In the genomic region with DNA sequence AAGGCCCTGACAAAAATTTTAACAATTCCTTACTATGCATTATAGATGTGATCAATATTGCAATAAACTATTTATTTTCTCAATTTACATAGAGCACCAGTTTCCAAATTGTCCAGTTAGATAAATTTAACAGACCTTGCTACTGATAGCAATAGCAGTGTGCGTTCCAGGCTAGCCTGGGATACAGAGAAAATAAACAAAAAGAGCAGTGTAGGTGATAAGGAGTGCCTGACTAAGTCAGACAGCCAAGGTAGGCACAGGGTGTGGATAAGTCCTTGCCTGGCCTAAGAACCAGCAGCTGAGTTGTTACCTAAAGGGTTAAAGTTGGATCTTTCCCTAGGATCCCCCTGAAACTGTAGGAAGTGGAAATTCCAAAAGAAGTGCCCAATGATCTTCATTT, we compare ENCODE assay signal across 39 mouse cellular contexts. TPM values are rescaled to one million over a fixed set of nuclear protein-coding genes. Genes with fewer than 3 reads are reported as not detected.
"Had no signal": no experiment of that assay in that cellular context is flagged by ENCODE, and none has a peak within 500 bp of the region (broad histone marks: within the 10 kb centered on the region; RNA-seq: fewer than 3 reads in every experiment).

No protein-coding gene starts in this region.

- H3K27me3 ChIP-seq: heart, embryonic 12.5 days; heart, embryonic 13.5 days; heart, embryonic 15.5 days; hindbrain, embryonic 12.5 days; hindbrain, embryonic 13.5 days; hindbrain, embryonic 15.5 days; intestine, embryonic 15.5 days; kidney, embryonic 15.5 days had no signal

- DNase-seq: heart, postnatal 10 days; heart, postnatal 14 days; heart, postnatal 36 days; heart, postnatal 4 days; kidney, adult 11 months; kidney, adult 18-20 months; kidney, adult 2 months; kidney, adult 8-10 months; kidney, adult 9 months; kidney, postnatal 10 days; kidney, postnatal 14 days; kidney, postnatal 25 days; kidney, postnatal 36 days; kidney, postnatal 4 days; layer of hippocampus, adult 9-11 months; layer of hippocampus, postnatal 36 days had no signal

- H3K4me3 ChIP-seq: heart, embryonic 10.5 days; heart, embryonic 12.5 days; heart, embryonic 13.5 days; heart, embryonic 15.5 days; hindbrain, embryonic 10.5 days; hindbrain, embryonic 12.5 days; hindbrain, embryonic 13.5 days; hindbrain, embryonic 15.5 days; intestine, embryonic 15.5 days; kidney, embryonic 15.5 days; layer of hippocampus, adult 2 months had no signal

- H3K27ac ChIP-seq: heart, embryonic 10.5 days; heart, embryonic 13.5 days; heart, embryonic 15.5 days; hindbrain, embryonic 10.5 days; hindbrain, embryonic 12.5 days; hindbrain, embryonic 13.5 days; hindbrain, embryonic 14.5 days; hindbrain, embryonic 15.5 days; hindbrain, postnatal 0 days; intestine, embryonic 15.5 days; kidney, embryonic 15.5 days; kidney, postnatal 0 days; layer of hippocampus, adult 2 months had no signal

- H3K36me3 ChIP-seq: heart, embryonic 10.5 days; heart, embryonic 12.5 days; heart, embryonic 13.5 days; heart, embryonic 15.5 days; hindbrain, embryonic 10.5 days; hindbrain, embryonic 12.5 days; hindbrain, embryonic 13.5 days; hindbrain, embryonic 15.5 days; intestine, embryonic 15.5 days; kidney, embryonic 15.5 days had no signal

- ATAC-seq: hindbrain, embryonic 16.5 days; hindbrain, postnatal 0 days; inflammation-experienced regulatory T-cells, adult 6 months; intestine, embryonic 15.5 days; intestine, embryonic 16.5 days; intestine, postnatal 0 days had no signal

- H3K4me2 ChIP-seq: heart, embryonic 11.5 days; heart, embryonic 12.5 days; heart, embryonic 13.5 days; heart, embryonic 15.5 days; hindbrain, embryonic 12.5 days; hindbrain, embryonic 13.5 days; hindbrain, embryonic 14.5 days; hindbrain, embryonic 15.5 days; intestine, embryonic 15.5 days; kidney, embryonic 15.5 days had no signal

- H3K9me3 ChIP-seq: heart, embryonic 10.5 days; heart, embryonic 12.5 days; heart, embryonic 13.5 days; heart, embryonic 15.5 days; hindbrain, embryonic 10.5 days; hindbrain, embryonic 12.5 days; hindbrain, embryonic 13.5 days; hindbrain, embryonic 15.5 days; intestine, embryonic 15.5 days; kidney, embryonic 15.5 days had no signal

- H3K4me1 ChIP-seq: heart, embryonic 15.5 days; hindbrain, embryonic 10.5 days; hindbrain, embryonic 12.5 days; hindbrain, embryonic 13.5 days; hindbrain, embryonic 15.5 days; intestine, embryonic 15.5 days; kidney, embryonic 15.5 days had no signal

- H3K9ac ChIP-seq: heart, embryonic 12.5 days; heart, embryonic 13.5 days; heart, embryonic 15.5 days; hindbrain, embryonic 12.5 days; hindbrain, embryonic 13.5 days; hindbrain, embryonic 14.5 days; hindbrain, embryonic 15.5 days; intestine, embryonic 15.5 days; kidney, embryonic 15.5 days had no signal

RNA-seq across cellular contexts. Expression of a gene that starts 42.7 kb away (rescaled TPM):
- polyA plus RNA-seq: heart, embryonic 10.5 days; hindbrain, embryonic 10.5 days; hindbrain, embryonic 11.5 days; hindbrain, embryonic 12.5 days; hindbrain, embryonic 13.5 days; hindbrain, embryonic 15.5 days; hindbrain, embryonic 16.5 days; hindbrain, postnatal 0 days; intestine, embryonic 14.5 days; kidney, adult 2 months; kidney, embryonic 14.5 days; kidney, postnatal 0 days; large intestine, adult 2 months had no signal
